Mouse (Mus musculus): Measurements from ENCODE around the gene Mgrn1.
A peak's percentile ranks its signal among the peaks of the same experiment; 100 is the strongest.

Mgrn1 gene

DNA sequence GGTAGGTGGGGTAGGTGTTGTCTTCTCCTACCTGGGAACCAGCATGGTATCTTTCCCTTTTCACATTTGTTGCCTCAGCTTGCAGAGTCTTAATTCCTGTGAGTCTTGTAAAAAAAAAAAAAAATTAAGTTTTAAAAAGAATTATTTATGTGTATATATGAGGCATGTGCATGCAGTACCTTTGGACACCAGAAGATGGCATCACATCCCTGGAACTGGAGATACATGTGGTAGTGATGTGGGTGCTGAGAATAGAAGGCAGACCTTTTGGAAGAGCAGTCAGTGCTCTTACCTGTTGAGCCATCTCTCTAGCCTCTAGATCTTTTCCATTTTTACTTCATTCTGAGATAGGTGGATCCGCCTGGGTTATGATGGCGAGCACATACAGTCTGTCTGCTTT is 23.7 kb downstream of the Mgrn1 start:
- no peak for DNase-seq

DNA sequence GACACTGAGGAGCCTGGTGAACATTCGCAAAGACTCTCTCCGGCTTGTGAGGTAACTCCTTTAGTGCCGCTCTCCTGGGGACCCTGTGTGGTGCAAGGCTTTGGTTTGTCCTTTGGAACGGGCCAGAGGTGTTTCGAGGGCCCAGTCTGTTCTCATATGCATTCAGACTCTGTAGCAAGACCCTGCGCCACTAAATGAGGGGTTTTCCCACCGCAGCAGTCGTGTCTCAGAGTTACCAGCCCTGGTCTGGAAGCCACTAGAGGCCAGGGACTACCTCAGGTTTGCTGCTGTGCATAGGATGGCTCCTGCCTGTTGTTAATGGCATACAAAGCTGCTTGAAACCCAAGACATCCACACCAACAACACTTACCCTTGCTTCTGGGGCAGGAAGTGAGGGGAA is 24.7 kb downstream of the Mgrn1 start:
- no peak for DNase-seq

DNA sequence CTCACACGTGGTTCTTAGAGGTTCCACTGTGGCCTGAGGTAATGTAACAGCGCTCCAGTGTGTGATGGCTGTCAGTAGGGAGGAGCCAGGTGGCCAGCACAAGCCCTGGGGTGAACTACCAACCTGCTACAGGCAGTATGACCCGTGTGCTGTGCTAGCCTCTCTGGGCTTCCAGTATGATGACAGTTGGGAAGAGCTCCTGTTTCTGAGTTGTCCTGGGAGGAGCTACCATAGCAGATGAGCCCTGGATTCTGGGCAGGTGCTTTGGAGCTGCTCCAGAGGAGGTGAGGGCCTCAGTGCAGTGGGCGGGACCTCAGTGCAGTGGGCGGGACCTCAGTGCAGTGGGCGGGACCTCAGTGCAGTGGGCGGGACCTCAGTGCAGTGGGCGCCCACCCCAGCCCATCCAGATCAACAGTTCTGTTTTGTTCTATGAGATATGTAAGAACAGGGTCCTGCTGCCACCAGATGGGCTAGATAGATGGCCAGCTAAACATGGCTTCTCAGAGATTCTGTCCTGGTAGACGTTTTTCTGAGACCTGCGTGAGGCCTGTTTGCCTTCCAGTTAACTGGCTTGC is 26.1 kb downstream of the Mgrn1 start:
- no peak for DNase-seq

DNA sequence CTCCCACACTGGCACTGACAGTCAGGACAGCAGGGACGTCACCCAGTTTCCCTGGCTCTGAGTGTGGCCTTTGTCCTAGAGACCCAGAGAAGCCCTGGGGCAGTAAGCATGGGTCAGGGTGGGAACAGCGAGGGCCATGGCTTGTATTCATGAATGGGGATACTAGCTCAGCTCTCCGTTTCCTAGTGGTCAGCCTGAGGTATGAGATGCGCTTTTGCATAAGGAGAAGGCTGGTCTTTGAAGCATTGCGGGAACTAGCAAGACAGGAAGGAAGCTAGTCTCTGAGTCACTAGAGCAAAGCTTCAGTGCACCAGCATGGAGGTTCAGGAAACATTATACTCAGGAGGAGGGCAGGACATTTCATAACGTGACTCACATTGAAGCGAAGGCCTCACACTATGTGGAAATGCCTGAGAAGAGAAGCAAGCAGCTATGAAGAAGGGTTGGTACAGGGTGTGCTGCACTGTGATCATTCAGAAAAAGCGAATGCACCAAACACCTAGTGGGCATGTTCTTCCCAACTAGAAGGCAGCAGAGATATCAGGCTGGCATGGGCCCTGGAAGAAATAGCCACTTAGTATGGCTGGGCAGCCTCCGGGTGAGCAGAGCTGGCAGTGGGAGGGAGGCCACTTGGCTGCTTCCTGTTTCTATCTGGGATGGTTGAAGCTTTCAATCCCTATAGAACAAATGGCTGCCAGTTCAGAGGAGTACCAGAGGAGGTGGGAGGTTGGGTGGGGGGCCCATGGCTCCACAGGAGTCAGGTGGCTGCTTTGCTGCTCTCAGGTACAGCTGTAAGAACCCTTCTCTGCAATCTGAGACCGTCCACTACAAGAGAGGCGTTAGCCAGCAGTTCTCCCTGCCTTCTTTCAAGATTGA is 27.1 kb downstream of the Mgrn1 start:
- no peak for DNase-seq

DNA sequence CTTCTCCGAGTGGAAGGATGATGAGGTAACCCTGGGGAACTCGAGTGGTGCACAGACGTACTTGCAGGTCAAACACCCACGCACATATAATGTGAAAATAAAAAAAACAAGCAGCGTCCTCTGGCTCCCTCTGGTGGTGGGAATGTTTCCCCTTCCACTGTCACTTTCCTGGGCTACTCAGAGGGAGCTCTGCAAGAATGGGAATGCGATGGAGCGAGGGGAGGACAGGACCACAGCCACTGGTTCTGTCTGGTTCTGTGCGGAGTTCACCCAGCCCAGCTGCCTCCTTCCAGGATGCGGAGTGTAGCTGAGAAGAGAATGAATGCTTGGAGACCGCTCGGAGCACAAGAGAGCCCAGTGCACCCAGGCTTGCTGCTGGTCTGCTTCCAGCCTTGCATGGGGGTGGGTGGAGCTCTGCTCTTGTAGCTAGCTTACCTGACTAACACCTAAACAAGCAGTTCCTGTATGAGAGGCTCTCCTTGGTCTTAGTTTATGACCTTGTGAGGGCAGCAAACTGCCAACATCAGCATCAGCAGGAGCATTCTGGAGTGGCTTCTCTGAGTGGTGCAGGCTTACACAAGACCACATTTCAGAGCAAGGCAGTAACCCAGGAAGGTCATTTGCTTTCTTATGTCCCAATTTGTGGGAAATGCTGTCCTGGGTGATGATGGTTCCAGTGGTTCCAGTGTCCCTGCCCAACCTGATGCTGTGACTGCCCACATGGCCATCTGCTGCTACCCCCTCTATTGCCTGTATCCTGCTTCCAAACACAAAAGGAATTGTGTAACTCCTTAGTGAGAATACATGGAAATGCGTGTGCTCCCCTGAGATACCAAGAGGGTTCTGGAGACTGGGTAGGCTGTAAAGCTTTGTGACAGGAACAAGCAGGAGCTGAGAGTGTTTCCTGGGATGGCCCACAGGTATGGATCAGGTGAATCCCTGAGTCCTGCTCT is 28.0 kb downstream of the Mgrn1 start:
- peak; percentile 87 for DNase-seq

DNA sequence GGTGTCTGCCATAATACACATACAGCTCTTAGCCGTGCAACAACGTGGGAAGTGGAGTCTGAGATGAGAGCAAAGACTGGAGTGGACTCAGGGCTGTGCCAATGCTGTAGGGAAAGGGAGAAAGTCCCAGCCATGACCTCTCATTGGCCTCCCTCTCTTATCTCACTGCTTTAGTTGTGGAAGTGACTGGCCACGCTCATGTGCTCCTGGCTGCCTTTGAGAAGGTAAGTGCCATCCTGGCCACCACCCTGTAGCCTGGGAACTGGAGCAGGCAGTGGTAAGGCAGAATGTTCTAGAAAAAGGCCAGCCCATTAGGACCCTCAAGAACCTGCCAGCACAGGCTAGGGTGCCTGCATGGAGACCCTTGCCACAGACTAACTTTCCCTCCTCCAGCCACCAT is 29.9 kb downstream of the Mgrn1 start:
- no peak for DNase-seq

DNA sequence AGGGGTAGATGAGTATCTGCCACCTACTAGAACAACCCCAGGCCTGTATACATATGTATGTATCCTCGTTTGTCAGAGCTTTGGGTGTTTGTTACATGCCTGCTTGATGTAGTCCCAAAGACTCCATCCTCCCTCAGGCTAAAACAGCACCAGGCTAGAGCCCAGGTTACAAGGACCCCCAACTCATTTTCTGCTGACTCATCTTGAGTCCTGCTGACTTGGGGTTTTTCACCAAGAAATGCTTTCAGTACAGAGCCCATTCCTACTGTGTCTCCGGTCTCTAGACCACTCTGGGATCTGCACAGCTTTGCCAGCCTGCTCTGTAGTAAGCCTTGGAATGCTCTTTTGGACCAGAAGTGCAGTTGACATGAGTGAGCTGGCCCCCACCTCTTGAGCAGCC is 30.6 kb downstream of the Mgrn1 start:
- DNase-seq, result no peak

DNA sequence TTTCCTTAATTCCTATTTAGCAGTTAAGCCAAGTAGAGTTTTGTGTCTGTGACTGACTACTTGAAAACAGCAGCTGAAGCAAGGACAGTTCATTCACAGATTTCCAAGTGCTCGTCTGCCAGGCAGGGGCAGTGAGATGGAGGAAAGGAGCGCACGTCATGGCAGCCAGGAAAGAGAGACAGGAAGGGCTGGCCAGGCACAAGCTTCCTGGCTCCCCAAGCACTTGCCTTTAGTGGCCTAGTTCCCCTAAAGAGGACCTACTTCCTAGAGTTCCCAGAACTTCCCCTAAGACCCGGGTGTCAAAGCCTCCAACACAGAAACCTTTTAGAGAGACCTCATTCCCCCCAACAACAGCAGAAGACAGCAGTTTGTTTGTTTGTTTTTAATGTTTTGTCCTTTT is 34.5 kb downstream of the Mgrn1 start:
- DNase-seq, result no peak

DNA sequence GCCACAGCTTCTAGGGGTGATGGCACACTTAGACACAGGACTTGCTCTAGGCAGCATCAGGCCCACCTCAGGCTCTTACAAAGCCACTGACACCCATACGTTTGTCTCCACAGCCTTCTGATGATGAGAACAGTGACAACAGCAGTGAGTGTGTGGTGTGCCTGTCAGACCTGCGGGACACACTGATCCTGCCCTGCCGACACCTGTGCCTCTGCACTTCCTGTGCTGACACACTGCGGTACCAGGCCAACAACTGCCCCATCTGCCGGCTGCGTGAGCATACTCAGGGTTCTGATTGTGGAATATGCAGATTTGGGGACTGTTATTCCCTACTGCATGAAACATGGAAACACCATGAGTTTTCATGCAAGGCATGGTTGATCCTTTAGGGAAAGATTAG is 36.4 kb downstream of the Mgrn1 start:
- DNase-seq, result no peak

DNA sequence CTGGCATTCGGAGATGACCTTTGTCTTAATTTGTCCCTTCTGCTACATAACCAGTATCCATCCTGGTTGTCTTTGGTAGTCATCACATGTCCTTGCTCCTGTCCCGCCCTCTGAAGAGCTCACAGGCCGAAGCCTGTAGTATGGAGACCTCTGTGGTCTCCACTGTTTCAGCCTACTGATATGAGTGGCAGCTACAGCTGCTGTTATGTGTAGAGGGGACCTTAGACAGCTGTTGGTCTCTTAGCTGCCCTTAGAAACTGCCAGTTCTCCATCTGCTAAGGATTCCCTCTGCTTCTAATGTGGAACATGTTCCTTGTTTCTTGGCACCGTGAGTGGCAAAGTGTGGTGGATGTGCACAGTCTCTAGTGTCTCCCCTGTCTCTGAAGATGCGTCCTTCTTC is 37.9 kb downstream of the Mgrn1 start:
- DNase-seq, result no peak

DNA sequence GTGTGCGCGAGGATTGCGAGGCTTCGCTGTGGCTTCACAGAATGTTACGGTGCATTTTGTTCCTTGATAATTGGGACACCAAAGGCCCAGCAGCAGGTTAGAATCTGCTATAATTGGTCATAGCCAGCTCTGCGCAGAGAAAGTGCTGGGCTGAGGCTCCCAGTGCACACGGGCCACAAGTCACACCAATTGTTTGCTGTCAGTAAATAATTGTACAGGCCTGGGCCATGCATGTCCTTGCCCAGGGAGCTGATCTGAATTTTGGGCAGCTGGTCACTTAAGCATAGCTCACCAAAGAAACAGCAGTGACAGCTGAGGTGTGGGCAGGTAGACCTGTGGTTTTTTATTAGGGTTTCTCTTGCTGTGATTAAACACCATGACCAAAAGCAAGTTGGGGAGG is 41.9 kb downstream of the Mgrn1 start:
- DNase-seq, result no peak

DNA sequence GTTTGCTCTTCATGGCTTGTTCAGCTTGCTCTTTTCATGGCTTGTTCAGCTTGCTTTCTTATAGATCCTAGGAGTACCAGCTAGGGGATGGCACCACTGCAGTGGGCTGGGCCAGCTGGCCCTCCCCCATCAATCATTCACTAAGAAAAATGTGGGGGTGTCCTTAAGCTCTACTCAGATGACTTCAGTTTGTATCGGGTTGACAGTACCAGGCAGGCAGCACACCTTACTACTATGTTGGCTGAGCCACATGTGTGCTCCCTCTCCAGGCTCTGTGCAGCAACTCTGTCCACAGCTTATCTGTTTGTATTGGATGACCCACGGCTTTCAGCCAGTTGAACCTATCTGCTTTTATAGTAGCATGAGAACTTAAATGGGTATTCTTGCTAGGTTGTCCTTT is 42.4 kb downstream of the Mgrn1 start:
- no peak for DNase-seq

DNA sequence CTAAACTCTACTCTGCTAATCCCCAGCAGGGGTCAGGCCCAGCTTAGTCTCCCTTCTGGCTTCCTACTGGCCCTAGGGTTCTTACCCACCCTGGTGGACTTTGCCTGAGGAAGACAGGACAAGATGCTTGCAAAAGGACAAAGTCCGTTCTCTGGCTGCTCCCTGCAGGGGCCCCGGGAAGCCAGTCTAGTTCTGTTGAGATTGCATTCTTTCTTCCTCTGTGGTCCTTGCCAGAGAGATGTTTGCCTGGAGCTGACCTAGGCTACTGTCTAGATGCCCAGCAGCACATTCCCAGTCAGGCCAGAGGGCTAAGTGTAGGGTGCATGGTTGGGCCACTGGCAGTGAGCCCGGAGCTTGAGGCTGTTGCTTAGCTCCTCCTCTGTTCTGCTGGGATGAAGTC is 46.4 kb downstream of the Mgrn1 start:
- DNase-seq, result peak; percentile 94

DNA sequence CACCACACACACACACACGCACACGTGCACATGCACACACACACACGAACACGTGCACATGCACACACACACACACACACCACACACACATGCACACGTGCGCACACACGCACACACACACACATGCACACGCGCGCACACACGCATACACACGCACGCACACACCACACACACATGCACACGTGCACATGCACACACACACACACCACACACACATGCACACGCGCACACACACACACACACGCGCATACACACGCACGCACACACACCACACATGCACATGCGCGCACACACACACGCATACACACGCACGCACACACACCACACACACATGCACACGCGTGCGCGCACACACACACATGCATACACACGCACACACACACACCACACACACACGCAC is 49.4 kb downstream of the Mgrn1 start:
- DNase-seq, result no peak

DNA sequence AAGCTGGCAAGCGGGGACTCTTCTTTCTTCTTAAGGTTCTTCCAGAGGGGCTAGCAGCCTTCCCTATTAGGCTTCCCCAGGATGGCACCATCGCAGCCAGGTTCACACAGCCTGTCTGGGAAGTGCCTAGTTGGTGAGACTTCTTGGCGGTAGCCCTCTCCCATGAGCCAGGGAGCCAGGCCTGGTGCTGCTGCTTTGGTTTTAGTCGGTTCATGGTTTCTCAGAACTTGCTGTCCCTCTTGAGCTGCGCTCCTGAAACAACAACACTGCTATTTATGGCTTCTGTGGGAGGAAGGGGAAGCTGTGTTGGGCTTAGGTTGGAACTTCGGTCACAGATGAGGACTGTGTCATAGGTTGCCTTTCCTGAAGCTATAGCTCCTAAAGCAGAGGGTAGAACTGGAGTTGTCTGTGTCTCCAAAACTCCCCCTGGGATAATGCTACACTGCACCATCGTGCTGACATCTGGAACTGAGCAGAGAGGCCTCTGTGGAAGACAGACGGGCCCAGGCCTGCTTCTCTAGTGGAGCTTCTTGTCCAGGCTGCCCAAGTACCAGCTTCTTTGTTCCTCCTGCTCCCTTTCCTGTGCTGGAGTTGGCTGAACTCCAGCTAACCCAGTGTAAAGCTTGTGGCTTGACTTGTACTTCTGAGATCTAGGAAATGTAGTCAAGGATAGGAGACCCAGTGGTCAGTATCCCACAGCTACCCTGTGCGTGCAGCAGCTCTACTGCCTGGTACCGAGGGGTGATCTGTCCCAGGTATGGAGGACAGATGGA is 50.1 kb downstream of the Mgrn1 start:
- DNase-seq, result no peak

DNA sequence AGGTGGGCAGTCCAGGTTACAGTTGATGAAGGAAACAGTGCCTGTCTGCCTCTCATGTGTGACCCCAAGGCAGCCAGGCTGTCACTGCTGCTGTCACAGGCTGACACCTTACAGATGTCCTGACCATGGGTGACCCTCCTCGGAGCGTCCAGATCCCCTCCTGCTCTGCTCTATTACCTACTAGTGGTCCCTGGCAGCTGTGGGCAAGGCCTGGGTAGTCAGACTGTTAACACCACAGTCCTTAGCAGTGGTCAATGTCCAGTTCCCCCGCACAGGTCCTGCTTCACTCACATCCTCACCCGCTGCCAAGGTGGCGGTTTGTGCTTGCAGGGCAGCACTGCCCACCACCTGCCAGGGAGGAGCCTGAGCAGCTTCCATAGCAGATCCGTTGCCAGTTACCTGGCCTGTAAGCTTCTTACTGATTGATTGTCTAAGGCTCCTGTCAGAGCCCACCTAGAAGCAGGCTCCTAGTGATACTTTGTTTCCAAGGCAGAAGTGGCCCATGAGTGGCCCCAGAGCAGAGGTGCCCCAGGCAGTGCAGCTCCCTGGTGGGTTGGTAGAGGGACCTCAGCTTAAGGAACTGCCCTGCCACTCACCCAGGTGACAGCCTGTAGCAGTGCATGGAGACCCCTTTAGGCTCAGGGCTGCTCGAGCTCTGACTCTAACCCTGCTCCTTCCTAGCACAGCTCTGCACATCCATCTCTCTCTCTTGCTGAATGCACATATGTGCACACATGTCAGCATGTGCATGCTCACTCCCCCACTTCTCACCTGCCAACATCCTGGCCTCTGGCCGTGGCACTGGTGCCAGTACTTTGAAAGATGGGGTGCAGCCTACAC is 51.5 kb downstream of the Mgrn1 start:
- DNase-seq, result peak; percentile 60

DNA sequence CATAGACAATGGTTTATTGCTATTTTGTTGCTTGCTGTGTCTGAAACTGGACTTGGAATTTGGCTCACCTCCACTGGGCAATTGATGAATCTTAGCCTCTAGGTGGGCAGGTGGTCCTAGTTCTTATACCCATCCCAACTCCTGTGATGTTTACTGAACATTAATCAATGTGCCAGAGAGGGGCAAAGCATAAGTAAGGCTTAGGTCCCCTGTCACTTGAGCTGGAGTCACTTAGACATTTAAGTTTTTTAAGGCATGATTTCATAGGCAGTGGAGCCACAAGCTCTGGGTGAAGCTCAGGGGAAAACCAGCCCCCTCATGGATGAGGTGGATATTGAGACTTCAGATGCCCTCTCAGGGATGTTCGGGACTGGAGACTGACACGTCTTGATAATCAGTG is 52.4 kb downstream of the Mgrn1 start, which contains the start of gene Nudt16l1:
TSS of gene Nudt16l1 (plus strand) at position 301 of the 400 bp plus-strand sequence.
- no peak for DNase-seq

DNA sequence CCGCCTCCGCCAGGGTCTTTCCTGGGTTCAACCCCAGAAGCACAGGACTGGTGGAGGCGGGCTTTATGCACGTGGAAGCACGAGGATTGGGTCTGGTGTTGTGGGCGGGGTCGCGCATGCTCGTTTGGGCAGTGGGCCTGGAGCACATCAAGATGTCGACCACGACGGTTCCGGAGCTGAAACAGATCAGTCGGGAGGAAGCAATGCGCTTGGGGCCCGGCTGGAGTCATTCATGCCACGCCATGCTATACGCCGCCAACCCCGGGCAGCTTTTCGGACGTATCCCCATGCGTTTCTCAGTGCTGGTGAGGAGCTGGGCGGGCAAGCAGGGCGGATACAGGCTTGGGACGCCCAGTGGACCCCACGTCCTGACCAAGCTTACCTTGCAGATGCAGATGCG is 52.9 kb downstream of the Mgrn1 start:
- DNase-seq, result peak; percentile 96

DNA sequence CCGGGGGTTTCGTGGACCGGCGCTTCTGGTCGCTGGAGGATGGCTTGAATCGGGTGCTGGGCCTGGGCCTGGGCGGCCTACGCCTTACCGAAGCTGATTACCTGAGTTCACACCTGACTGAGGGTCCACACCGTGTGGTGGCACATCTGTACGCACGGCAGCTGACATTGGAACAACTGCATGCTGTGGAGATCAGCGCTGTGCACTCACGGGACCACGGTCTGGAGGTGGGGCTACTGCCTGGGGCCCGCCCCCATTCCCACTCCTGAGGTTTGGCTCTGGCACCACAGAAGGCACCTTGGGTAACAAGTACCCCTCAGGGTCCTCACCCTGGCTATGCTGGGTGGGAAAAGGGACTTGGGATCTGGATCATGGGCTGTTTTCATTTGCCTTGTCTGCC is 53.4 kb downstream of the Mgrn1 start:
- peak; percentile 61 for DNase-seq

DNA sequence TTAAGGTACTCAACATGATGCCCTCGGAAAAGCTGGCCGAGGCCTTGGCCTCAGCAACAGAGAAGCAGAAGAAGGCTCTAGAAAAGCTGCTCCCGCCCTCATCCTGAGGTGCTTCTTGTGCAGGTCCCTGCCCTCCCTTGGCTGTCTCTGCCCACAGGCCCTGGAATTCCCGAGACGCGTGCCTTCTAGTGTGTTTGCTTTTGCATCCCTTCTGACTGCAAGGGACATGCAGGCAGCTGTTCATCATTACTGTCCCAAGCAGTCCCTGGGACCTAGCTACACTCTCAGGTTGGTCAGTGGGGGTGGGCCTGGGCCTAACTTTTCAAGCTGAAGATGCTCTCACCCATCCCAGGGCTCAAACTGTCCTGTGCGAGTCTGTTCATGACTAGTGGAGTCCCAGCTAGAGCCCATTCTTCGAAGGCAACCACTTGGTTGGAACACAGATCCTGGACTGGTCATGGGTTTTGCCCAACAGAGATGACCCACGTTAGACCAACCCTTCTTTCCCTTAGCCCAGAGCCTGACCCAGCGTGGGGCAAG is 54.3 kb downstream of the Mgrn1 start:
- no peak for DNase-seq

DNA sequence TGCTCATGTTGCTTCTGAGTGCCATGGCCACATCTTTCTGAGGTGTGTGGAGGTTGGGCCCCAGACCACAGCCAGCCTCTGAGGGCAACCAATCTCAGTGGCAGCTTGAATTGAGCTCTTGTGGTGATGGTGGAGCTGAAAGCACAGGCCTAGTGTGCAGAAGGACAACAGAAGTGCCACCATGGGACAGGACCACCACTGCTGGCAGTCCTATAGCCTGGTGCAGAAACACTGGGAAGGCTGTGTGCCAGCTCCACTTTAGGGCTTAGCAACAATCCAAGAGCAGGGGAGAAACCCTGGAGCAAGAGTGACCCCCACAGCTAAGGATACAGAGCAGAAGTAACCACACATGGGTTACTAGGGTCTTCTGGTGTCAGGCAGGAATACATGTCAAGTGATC is 55.0 kb downstream of the Mgrn1 start:
- no peak for DNase-seq

DNA sequence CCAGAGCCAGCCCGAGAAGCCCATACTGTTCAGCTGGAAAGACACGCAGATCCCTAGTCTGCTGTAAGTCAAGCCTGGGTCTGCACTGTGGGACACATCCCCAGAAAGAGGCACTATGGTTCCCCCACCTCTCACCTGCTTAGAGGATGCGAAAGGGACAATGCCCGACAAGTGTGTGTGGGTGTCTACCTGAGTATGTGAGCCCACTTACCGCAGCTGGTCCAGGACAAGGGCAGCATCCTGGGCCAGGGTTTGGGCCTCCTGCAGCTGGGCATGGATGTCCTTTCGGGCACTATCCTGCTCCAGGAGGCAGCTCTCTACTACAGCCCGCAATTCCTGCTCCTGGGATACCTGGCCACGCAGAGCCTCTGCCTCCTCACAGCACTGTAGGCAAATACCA is 56.8 kb downstream of the Mgrn1 start:
- DNase-seq, result no peak

Measured in kidney, adult 11 months (tissue).